Mouse (Mus musculus) heart, embryonic 11.5 days (tissue): Measurements from ENCODE around the gene Gpkow. TPM values are rescaled to one million over a fixed set of nuclear protein-coding genes. Genes with fewer than 3 reads are reported as not detected.
"Not testable (repeated sequence)": the region's sequence is repeated elsewhere in the genome, so short reads cannot be mapped to it uniquely, and the experiment has no call there.

ENCODE experiments used
- ATAC-seq: fragments of 200-750 bp; cut with Nextera tagmentation; replicated peaks from 2 replicates; pipeline ENCODE4 v1.8.0; 2017; ENCODE audit warnings: moderate library complexity; ENCODE audit not compliant: insufficient number of reproducible peaks, low FRiP score, low TSS enrichment
- H3K27ac ChIP-seq: fragments of 300-500 bp; sonication (generic); 2 replicates; pipeline ENCODE4 v1.5.1; 2014; ENCODE audit warnings: mild to moderate bottlenecking, low read depth, low read length
- H3K27me3 ChIP-seq: fragments of 300-500 bp; sonication (generic); 2 replicates; pipeline ENCODE4 v1.6.1; 2014; ENCODE audit warnings: mild to moderate bottlenecking, low read length, mixed read lengths; ENCODE audit not compliant: control insufficient read depth, insufficient read depth
- H3K36me3 ChIP-seq: fragments of 300-500 bp; sonication (generic); 2 replicates; pipeline ENCODE4 v1.6.1; 2014; ENCODE audit warnings: mild to moderate bottlenecking, low read length, moderate library complexity, mixed read lengths; ENCODE audit not compliant: control insufficient read depth, insufficient read depth
- H3K4me1 ChIP-seq: fragments of 300-500 bp; sonication (generic); 2 replicates; pipeline ENCODE4 v1.6.1; 2014; ENCODE audit warnings: low read length; ENCODE audit not compliant: control insufficient read depth, insufficient read depth
- H3K4me2 ChIP-seq: fragments of 300-500 bp; sonication (generic); 2 replicates; pipeline ENCODE4 v1.6.1; 2014; ENCODE audit warnings: mild to moderate bottlenecking, moderate library complexity
- H3K4me3 ChIP-seq: fragments of 300-500 bp; sonication (generic); 2 replicates; pipeline ENCODE4 v1.5.1; 2014; ENCODE audit warnings: low read depth, low read length
- H3K9ac ChIP-seq: fragments of 300-500 bp; sonication (generic); 2 replicates; pipeline ENCODE4 v1.6.1; 2014; ENCODE audit warnings: mild to moderate bottlenecking, low read depth, low read length, moderate library complexity
- H3K9me3 ChIP-seq: fragments of 300-500 bp; sonication (generic); replicated peaks from 2 replicates; pipeline ENCODE4 v1.6.1; 2016; ENCODE audit warnings: low read length; ENCODE audit not compliant: control insufficient read depth
- WGBS: fragments of 180-500 bp; shearing (Covaris S2); extraction: QIAGEN DNeasy Blood & Tissue Kit; methylation state at CpG from one replicate; pipeline ENCODE4 v1.1.7; 2014; ENCODE audit not compliant: insufficient replicate concordance; 5-methylcytosine and 5-hydroxymethylcytosine counted together
- polyA plus RNA-seq: library from polyadenylated mRNA; unstranded; fragments of >200 nt; fragmentation: Nextera tagmentation; extraction: Ambion mirVana; gene quantifications from 2 replicates; pipeline ENCODE4 v1.2.1, GENCODE M21; 2014

The Gpkow gene
- polyA plus RNA-seq, 1 experiment from 2014 or later, result 31.2 TPM

- not testable (repeated sequence) for H3K27ac ChIP-seq
These were observed 17.4 kb downstream of the Gpkow start, which contains the start of gene Wdr45 for GRCm38 (mm10) chrX:7714135-7714899. Gene Wdr45 (plus strand): TSS chrX:7714333.

DNA sequence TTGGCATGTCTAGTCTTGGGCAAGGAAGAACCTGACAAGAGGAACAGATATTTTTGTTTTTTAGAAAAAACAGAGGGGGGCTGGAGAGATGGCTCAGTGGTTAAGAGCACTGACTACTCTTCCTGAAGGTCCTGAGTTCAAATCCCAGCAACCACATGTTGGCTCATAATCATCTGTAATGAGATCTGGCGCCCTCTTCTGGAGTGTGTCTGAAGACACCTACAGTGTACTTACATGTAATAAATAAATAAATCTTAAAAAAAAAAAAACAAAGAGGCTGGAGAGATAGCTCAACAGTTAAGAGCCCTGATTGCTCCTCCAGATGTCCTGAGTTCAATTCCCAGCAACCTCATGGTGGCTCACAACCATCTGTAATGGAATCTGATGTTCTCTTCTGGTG lies 19.1 kb downstream of the Gpkow start:
- 53% methylated on average over 1 of the region's 1 CpGs for WGBS
- H3K27ac ChIP-seq, H3K4me3 ChIP-seq, H3K9me3 ChIP-seq, ATAC-seq, H3K4me1 ChIP-seq, H3K27me3 ChIP-seq, H3K4me2 ChIP-seq, H3K36me3 ChIP-seq, H3K9ac ChIP-seq: not testable (repeated sequence)

More at GRCm38 (mm10) chrX:7714135-7714899, 17.4 kb downstream of the Gpkow start, which contains the start of gene Wdr45:
- ATAC-seq, result peak; percentile 95
- Histone ChIP-seq H3K4me3 (peak within 1 kb of the TSS; percentile 37), H3K9ac (0 out of 2 replicates have a peak within 1 kb of the TSS, but pooled peaks have one; percentile 46), H3K4me2 (peak within 1 kb of the TSS; percentile 61)
- H3K36me3 ChIP-seq, H3K9me3 ChIP-seq, H3K27me3 ChIP-seq, H3K4me1 ChIP-seq: not testable (repeated sequence)
- 16% methylated on average over 35 of the region's 60 CpGs for WGBS

- Histone ChIP-seq H3K27me3 (no peaks in the 10 kb centered on the region), H3K4me3 (peak within 1 kb of the TSS; percentile 63), H3K27ac (peak within 1 kb of the TSS; percentile 94), H3K4me2 (peak within 1 kb of the TSS; percentile 71), H3K9ac (peak within 1 kb of the TSS; percentile 78), H3K36me3 (peaks cover 2% of the 10 kb centered on the region; the same call in 1 of the 2 replicates), H3K9me3 (no peaks in the 10 kb centered on the region), H3K4me1 (peaks cover 3% of the 10 kb centered on the region; the same call in 1 of the 2 replicates)
- WGBS, result 17% methylated on average over 22 of the region's 22 CpGs
- peak; percentile 72 for ATAC-seq
These were observed 24.8 kb downstream of the Gpkow start, which contains the start of gene Gm45208 for GRCm38 (mm10) chrX:7721514-7722281. Gene Gm45208 (plus strand): TSS chrX:7722245.

DNA sequence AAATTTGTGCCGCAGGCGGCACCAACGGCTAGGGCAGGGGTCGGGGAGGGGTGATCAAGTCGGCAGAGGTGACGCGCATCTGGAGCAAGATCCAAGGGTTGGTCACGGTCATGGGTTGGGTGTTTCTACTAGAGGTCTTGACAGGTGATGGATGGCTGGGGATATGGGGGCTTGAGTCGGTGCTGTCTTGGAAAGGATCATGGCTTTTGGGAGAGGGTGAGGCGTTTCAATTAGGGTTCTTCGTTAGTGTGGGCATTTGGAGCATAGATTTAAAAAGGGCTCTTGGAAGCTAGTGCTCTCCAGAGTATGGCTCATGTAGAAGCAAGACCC lies 25.3 kb downstream of the Gpkow start:
- Histone ChIP-seq H3K36me3 (peaks cover 2% of the 10 kb centered on the region; the same call in 1 of the 2 replicates), H3K4me1 (peaks cover 3% of the 10 kb centered on the region; the same call in 1 of the 2 replicates), H3K27ac (peak overlapping the region; percentile 94), H3K4me3 (peak overlapping the region; percentile 63), H3K9ac (peak overlapping the region; percentile 78), H3K4me2 (peak overlapping the region; percentile 71), H3K9me3 (no peaks in the 10 kb centered on the region), H3K27me3 (no peaks in the 10 kb centered on the region)
- peak; percentile 55; the same call in 1 of the 2 replicates for ATAC-seq
- 16% methylated on average over 11 of the region's 11 CpGs for WGBS

GRCm38 (mm10) chrX:7722691-7723090 lies 25.8 kb downstream of the Gpkow start:
- 21% methylated on average over 4 of the region's 4 CpGs for WGBS
- Histone ChIP-seq H3K9ac (peak overlapping the region; percentile 78; the same call in 1 of the 2 replicates), H3K27me3 (no peaks in the 10 kb centered on the region), H3K4me2 (peak overlapping the region; percentile 71), H3K4me1 (peaks cover 3% of the 10 kb centered on the region; the same call in 1 of the 2 replicates), H3K4me3 (peak overlapping the region; percentile 63), H3K9me3 (no peaks in the 10 kb centered on the region), H3K27ac (no peak overlapping the region), H3K36me3 (peaks cover 2% of the 10 kb centered on the region; the same call in 1 of the 2 replicates)
- no peak for ATAC-seq

DNA sequence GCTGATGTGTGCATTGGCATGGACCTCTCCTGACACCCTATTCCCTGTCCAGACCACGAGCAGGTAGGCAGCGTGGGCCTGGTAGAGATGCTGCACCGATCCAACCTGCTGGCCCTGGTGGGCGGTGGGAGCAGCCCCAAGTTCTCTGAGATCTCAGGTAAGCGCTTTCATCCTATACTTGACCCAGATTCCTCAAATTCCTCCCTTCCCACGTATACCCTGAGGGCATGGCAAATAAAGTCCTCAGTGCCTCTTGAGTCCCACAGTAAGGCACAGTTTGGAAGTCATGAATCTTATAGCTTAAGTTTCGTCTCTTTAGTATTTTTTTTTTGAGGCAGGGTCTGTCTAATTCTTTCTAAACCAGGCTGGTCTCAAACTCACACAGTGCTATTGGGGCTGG lies 27.2 kb downstream of the Gpkow start:
- Histone ChIP-seq H3K27me3 (no peaks in the 10 kb centered on the region), H3K9me3 (no peaks in the 10 kb centered on the region)
- 74% methylated on average over 7 of the region's 7 CpGs for WGBS

DNA sequence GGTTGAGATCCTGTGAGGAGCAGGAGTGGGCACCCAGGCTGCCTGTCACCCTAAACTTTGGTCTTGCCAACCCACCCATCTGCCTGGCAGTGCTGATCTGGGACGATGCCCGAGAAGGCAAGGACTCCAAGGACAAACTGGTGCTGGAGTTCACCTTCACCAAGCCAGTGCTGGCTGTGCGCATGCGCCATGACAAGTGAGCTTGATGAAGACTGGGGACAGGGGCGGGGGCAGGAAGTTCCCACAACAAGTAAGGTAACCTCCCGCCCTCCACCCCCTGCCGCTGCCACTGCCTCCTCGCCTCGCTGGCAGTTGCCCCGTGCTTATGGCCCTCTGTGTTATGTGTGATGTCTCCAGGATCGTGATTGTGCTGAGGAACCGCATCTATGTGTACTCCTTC lies 28.9 kb downstream of the Gpkow start:
- H3K9ac ChIP-seq, result no peak overlapping the region

More for the DNA sequence above, 27.2 kb downstream of the Gpkow start:
- no peak overlapping the region for H3K9ac ChIP-seq
- no peak for ATAC-seq
- H3K4me3 ChIP-seq, result no peak overlapping the region
- H3K4me1 ChIP-seq, result peaks cover 3% of the 10 kb centered on the region; the same call in 1 of the 2 replicates
- no peak overlapping the region for H3K27ac ChIP-seq
- no peak overlapping the region for H3K4me2 ChIP-seq
- H3K36me3 ChIP-seq, result peaks cover 2% of the 10 kb centered on the region; the same call in 1 of the 2 replicates

DNA sequence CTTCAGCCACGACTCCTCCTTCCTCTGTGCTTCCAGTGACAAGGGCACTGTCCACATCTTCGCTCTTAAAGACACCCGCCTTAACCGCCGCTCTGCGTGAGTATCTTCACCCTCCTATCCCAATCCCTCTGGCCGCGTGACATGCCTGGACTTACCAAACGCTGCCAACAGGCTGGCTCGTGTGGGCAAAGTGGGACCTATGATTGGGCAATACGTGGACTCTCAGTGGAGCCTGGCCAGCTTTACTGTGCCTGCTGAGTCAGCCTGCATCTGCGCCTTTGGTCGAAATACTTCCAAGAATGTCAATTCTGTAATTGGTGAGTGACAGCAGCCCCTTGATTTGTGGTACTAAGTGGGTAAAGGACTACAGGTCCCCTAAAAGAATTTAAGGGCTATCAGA lies 30.2 kb downstream of the Gpkow start:
- H3K27ac ChIP-seq, result no peak overlapping the region
- H3K36me3 ChIP-seq, result peaks cover 2% of the 10 kb centered on the region; the same call in 1 of the 2 replicates
- no peak overlapping the region for H3K4me3 ChIP-seq
- peaks cover 3% of the 10 kb centered on the region; the same call in 1 of the 2 replicates for H3K4me1 ChIP-seq
- no peak overlapping the region for H3K9ac ChIP-seq
- no peaks in the 10 kb centered on the region for H3K27me3 ChIP-seq
- no peak overlapping the region for H3K4me2 ChIP-seq
- ATAC-seq, result no peak
- WGBS, result 88% methylated on average over 13 of the region's 13 CpGs
- no peaks in the 10 kb centered on the region for H3K9me3 ChIP-seq

More for the DNA sequence above, 28.9 kb downstream of the Gpkow start:
- Histone ChIP-seq H3K9me3 (no peaks in the 10 kb centered on the region), H3K36me3 (peaks cover 2% of the 10 kb centered on the region; the same call in 1 of the 2 replicates), H3K4me1 (peaks cover 3% of the 10 kb centered on the region; the same call in 1 of the 2 replicates), H3K4me2 (no peak overlapping the region), H3K27me3 (no peaks in the 10 kb centered on the region), H3K4me3 (no peak overlapping the region), H3K27ac (no peak overlapping the region)
- ATAC-seq, result no peak
- WGBS, result 76% methylated on average over 12 of the region's 12 CpGs
